Mouse (Mus musculus) embryonic facial prominence, embryonic 14.5 days (tissue): ENCODE results near the gene Mgp. TPM values are rescaled to one million over a fixed set of nuclear protein-coding genes. Genes with fewer than 3 reads are reported as not detected.

Source experiments
- ATAC-seq: fragments of 200-750 bp; cut with Nextera tagmentation; 2 replicates; pipeline ENCODE4 v1.8.0; 2017; ENCODE audit warnings: low read depth, moderate number of reproducible peaks, moderate TSS enrichment
- DNase-seq: peaks from one replicate; pipeline ENCODE4 v3.0.0-alpha.2; 2015; ENCODE audit warnings: low spot score
- H3K27ac ChIP-seq: fragments of 300-500 bp; sonication (generic); replicated peaks from 2 replicates; pipeline ENCODE4 v1.5.1; 2014; ENCODE audit warnings: low read depth, mild to moderate bottlenecking, low read length, moderate library complexity
- H3K27me3 ChIP-seq: fragments of 300-500 bp; sonication (generic); replicated peaks from 2 replicates; pipeline ENCODE4 v1.6.1; 2014; ENCODE audit warnings: low read length; ENCODE audit not compliant: control insufficient read depth, insufficient read depth
- H3K36me3 ChIP-seq: fragments of 300-500 bp; sonication (generic); 2 replicates; pipeline ENCODE4 v1.6.1; 2014; ENCODE audit warnings: low read length, mixed read lengths; ENCODE audit not compliant: control insufficient read depth, insufficient read depth
- H3K4me1 ChIP-seq: fragments of 300-500 bp; sonication (generic); 2 replicates; pipeline ENCODE4 v1.6.1; 2014; ENCODE audit warnings: antibody characterized with exemption, low read length; ENCODE audit not compliant: control insufficient read depth, insufficient read depth
- H3K4me2 ChIP-seq: fragments of 300-500 bp; sonication (generic); 2 replicates; pipeline ENCODE4 v1.6.1; 2014; ENCODE audit warnings: low read depth, mild to moderate bottlenecking, low read length, moderate library complexity, mixed read lengths
- H3K4me3 ChIP-seq: fragments of 300-500 bp; sonication (generic); 2 replicates; pipeline ENCODE4 v1.5.1; 2014; ENCODE audit warnings: low read depth, mild to moderate bottlenecking, low read length
- H3K9ac ChIP-seq: fragments of 300-500 bp; sonication (generic); 2 replicates; pipeline ENCODE4 v1.6.1; 2014; ENCODE audit warnings: low read depth, mild to moderate bottlenecking, low read length, moderate library complexity, mixed read lengths
- H3K9me3 ChIP-seq: fragments of 300-500 bp; sonication (generic); 2 replicates; pipeline ENCODE4 v1.6.1; 2016; ENCODE audit warnings: low read length; ENCODE audit not compliant: control insufficient read depth
- WGBS: fragments of 180-500 bp; shearing (Covaris S2); extraction: QIAGEN DNeasy Blood & Tissue Kit; methylation state at CpG from one replicate; pipeline ENCODE4 v1.1.7; 2014; 5-methylcytosine and 5-hydroxymethylcytosine counted together
- polyA plus RNA-seq: library from polyadenylated mRNA; unstranded; fragments of >200 nt; fragmentation: Nextera tagmentation; extraction: Ambion mirVana; gene quantifications from 2 replicates; pipeline ENCODE4 v1.2.1, GENCODE M21; 2014

Gene Mgp
- polyA plus RNA-seq, 1 experiment from 2014 or later: 362 TPM

DNA sequence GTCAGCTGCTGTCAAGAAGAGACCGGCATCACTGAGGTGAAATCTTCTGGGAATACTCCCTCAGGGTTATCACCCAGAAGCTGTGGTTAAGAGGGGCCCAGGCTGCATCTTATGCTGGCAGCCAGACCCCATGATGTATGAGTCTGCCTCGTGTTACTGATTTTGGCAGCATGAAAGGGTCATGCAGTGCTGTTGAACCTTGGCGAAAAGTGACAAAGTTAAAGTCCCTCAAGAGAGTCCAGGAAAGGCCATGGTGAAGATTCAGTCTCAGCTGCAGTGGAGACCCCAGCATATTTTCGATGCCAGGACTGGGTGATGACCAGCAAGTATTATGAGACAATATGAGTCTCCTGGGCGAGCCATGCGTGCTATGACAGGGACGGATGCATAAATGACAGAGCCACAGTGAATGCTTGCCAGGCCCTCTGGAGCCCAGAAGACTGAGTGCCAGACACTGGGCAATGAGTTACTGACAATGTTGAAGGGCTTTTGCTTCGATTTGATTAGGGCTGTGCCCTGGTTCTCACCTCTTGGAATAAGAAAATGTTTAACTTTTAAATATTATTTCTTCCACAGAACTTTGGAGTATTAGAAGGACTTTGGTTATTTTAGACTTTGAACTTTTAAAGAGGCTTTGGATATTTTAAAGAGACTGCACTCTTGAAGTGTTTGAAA, 40.2 kb upstream of the Mgp start:
- no peak overlapping the region for H3K4me2 ChIP-seq
- H3K27ac ChIP-seq: no peak overlapping the region
- no peaks in the 10 kb centered on the region for H3K9me3 ChIP-seq
- no peak for ATAC-seq
- no peak overlapping the region for H3K9ac ChIP-seq
- no peaks in the 10 kb centered on the region for H3K27me3 ChIP-seq
- no peak for DNase-seq
- peaks cover 14% of the 10 kb centered on the region for H3K4me1 ChIP-seq
- no peak overlapping the region for H3K4me3 ChIP-seq
- H3K36me3 ChIP-seq: no peaks in the 10 kb centered on the region
- 87% methylated on average over 8 of the region's 8 CpGs for WGBS

- Histone ChIP-seq H3K4me2 (0 out of 2 replicates have a peak overlapping the region, but pooled peaks have one; percentile 52), H3K9ac (no peak overlapping the region), H3K27me3 (no peaks in the 10 kb centered on the region), H3K27ac (peak overlapping the region; percentile 78), H3K9me3 (no peaks in the 10 kb centered on the region), H3K4me3 (no peak overlapping the region), H3K36me3 (no peaks in the 10 kb centered on the region), H3K4me1 (peaks cover 23% of the 10 kb centered on the region)
- DNase-seq (no peak), ATAC-seq (no peak)
- WGBS: 83% methylated on average over 6 of the region's 6 CpGs
Measured at GRCm38 (mm10) chr6:136914234-136914633, 38.6 kb upstream of the Mgp start.

DNA sequence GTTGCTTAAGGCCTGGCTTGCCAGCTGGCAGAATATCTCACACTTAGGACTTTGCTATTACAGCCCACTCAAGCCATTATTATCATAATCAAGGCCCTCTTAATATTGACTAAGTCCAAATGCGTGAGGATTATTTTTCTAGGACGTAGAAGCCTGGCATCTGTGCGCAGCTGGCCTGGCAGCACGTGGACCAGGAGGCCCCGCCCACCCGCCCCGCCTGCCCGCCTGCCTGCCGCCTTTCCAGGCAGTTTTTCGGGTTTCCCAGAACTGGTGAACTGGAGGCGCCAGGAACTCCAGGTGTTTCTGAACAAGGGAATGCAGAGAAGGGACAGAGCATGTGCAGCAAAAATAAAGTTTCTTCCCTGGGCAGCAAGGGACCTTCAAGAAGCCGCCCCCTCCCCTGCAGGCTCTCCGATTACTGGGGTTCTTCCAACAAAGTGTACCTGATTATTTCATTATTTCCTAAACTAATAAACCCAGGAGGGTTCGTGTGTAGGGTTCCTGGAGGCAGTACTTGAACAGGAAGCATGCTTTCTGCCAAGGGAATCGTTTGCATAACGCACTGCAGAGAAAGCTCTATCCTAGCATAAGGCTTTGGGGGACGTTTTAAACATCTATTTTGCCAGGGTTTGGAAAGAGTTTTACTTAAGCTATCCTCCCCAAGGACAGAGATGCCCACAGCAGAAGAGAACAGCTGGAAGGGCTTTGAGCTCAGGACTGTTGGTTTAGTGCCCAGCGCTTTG, 37.9 kb upstream of the Mgp start:
- peak overlapping the region; percentile 78 for H3K27ac ChIP-seq
- peak overlapping the region; percentile 52 for H3K4me2 ChIP-seq
- DNase-seq: peak; percentile 83
- peak overlapping the region; percentile 12; the same call in 1 of the 2 replicates for H3K4me3 ChIP-seq
- peak; percentile 81 for ATAC-seq
- H3K9me3 ChIP-seq: no peaks in the 10 kb centered on the region
- peak overlapping the region; percentile 54 for H3K9ac ChIP-seq
- no peaks in the 10 kb centered on the region for H3K36me3 ChIP-seq
- H3K4me1 ChIP-seq: peaks cover 23% of the 10 kb centered on the region
- 13% methylated on average over 18 of the region's 18 CpGs for WGBS
- no peaks in the 10 kb centered on the region for H3K27me3 ChIP-seq

GRCm38 (mm10) chr6:136912751-136913265, 37.2 kb upstream of the Mgp start:
- H3K4me1 ChIP-seq: peaks cover 23% of the 10 kb centered on the region
- no peak overlapping the region for H3K4me3 ChIP-seq
- no peak for DNase-seq
- peak overlapping the region; percentile 52; the same call in 1 of the 2 replicates for H3K4me2 ChIP-seq
- no peak overlapping the region for H3K9ac ChIP-seq
- no peaks in the 10 kb centered on the region for H3K27me3 ChIP-seq
- no peaks in the 10 kb centered on the region for H3K36me3 ChIP-seq
- ATAC-seq: no peak
- H3K9me3 ChIP-seq: no peaks in the 10 kb centered on the region
- peak overlapping the region; percentile 78; the same call in 1 of the 2 replicates for H3K27ac ChIP-seq
- WGBS: 57% methylated on average over 1 of the region's 2 CpGs

- no peaks in the 10 kb centered on the region for H3K36me3 ChIP-seq
- H3K27me3 ChIP-seq: no peaks in the 10 kb centered on the region
- H3K4me1 ChIP-seq: peaks cover 27% of the 10 kb centered on the region
- DNase-seq (peak; percentile 89), ATAC-seq (no peak)
- 0 out of 2 replicates have a peak overlapping the region, but pooled peaks have one; percentile 25 for H3K27ac ChIP-seq
- 58% methylated on average over 9 of the region's 9 CpGs for WGBS
- H3K4me2 ChIP-seq: no peak overlapping the region
- H3K9me3 ChIP-seq: no peaks in the 10 kb centered on the region
- H3K9ac ChIP-seq: no peak overlapping the region
- no peak overlapping the region for H3K4me3 ChIP-seq
Measured at GRCm38 (mm10) chr6:136910247-136910890, 34.7 kb upstream of the Mgp start.

DNA sequence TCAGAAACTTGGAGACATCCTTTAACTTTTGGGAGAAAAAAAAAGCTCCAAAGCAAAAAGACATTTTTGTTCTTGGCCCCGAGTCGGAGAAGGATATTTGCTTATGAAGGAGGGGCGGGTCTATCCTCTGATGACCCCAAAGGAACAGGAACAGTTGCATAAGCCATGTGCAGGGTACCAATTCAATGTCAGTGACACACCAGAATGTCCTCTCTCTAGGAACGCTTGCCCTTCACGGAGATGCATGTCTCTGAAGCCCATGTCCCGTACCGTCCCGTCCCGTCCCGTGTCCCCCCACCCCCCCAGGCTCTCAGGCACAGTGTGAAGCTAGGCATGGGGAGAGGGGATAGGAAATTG, 31.3 kb upstream of the Mgp start:
- WGBS: 44% methylated on average over 10 of the region's 10 CpGs
- no peak for ATAC-seq
- H3K9me3 ChIP-seq: no peaks in the 10 kb centered on the region
- peaks cover 16% of the 10 kb centered on the region for H3K4me1 ChIP-seq
- DNase-seq: no peak
- peak overlapping the region; percentile 20; the same call in 1 of the 2 replicates for H3K4me2 ChIP-seq
- no peaks in the 10 kb centered on the region for H3K36me3 ChIP-seq
- H3K27ac ChIP-seq: 0 out of 2 replicates have a peak overlapping the region, but pooled peaks have one; percentile 17
- H3K4me3 ChIP-seq: no peak overlapping the region
- no peak overlapping the region for H3K9ac ChIP-seq
- no peaks in the 10 kb centered on the region for H3K27me3 ChIP-seq

- Histone ChIP-seq H3K27me3 (no peaks in the 10 kb centered on the region), H3K4me3 (no peak overlapping the region), H3K36me3 (no peaks in the 10 kb centered on the region), H3K4me2 (no peak overlapping the region), H3K9ac (no peak overlapping the region), H3K27ac (peak overlapping the region; percentile 11; the same call in 1 of the 2 replicates), H3K9me3 (no peaks in the 10 kb centered on the region), H3K4me1 (peaks cover 12% of the 10 kb centered on the region)
- 63% methylated on average over 19 of the region's 19 CpGs for WGBS
- DNase-seq (no peak), ATAC-seq (no peak)
Measured at GRCm38 (mm10) chr6:136906283-136906936, 30.8 kb upstream of the Mgp start.

GRCm38 (mm10) chr6:136903885-136904470, 28.4 kb upstream of the Mgp start:
- Histone ChIP-seq H3K27ac (no peak overlapping the region), H3K4me3 (no peak overlapping the region), H3K9me3 (no peaks in the 10 kb centered on the region), H3K9ac (no peak overlapping the region), H3K27me3 (no peaks in the 10 kb centered on the region), H3K36me3 (no peaks in the 10 kb centered on the region), H3K4me1 (0 out of 2 replicates have a peak, but pooled peaks cover 3% of the 10 kb centered on the region), H3K4me2 (no peak overlapping the region)
- 68% methylated on average over 8 of the region's 8 CpGs for WGBS
- DNase-seq: no peak
- ATAC-seq: no peak
